Mouse (Mus musculus): ENCODE data around the gene Txndc5. TPM values are rescaled to one million over a fixed set of nuclear protein-coding genes. Genes with fewer than 3 reads are reported as not detected.

Gene Txndc5
- polyA plus RNA-seq, 1 experiment from 2014 or later = 275 TPM

- Histone ChIP-seq H3K9me3 (ENCODE audit: control insufficient read depth, low read length) (no peaks in the 10 kb centered on the region), H3K4me3 (ENCODE audit: low read depth, low read length) (no peak overlapping the region), H3K36me3 (ENCODE audit: control insufficient read depth, insufficient read depth, low read length) (no peaks in the 10 kb centered on the region), H3K27me3 (replicated peaks; ENCODE audit: control insufficient read depth, insufficient read depth, low read length) (no peaks in the 10 kb centered on the region; the same call in 1 of the 2 replicates), H3K4me1 (replicated peaks; ENCODE audit: control insufficient read depth, insufficient read depth, low read length) (peaks cover 15% of the 10 kb centered on the region), H3K4me2 (ENCODE audit: low read length) (no peak overlapping the region), H3K27ac (ENCODE audit: low read depth) (no peak overlapping the region), H3K9ac (ENCODE audit: low read length) (no peak overlapping the region)
- DNase-seq (ENCODE audit: low spot score) (no peak), ATAC-seq (replicated peaks; ENCODE audit: low FRiP score, low TSS enrichment, low read depth) (no peak)
- 88% methylated on average over 4 of the region's 4 CpGs for WGBS
Observed at GRCm38 (mm10) chr13:38531498-38531897, 2.9 kb upstream of the Txndc5 start.

GRCm38 (mm10) chr13:38529576-38529975, 952 bp upstream of the Txndc5 start:
- ATAC-seq (replicated peaks; ENCODE audit: low FRiP score, low TSS enrichment, low read depth) (no peak), DNase-seq (ENCODE audit: low spot score) (no peak)
- 88% methylated on average over 6 of the region's 6 CpGs for WGBS
- Histone ChIP-seq H3K4me3 (ENCODE audit: low read depth, low read length) (no peak overlapping the region), H3K4me2 (ENCODE audit: low read length) (no peak overlapping the region), H3K27ac (ENCODE audit: low read depth) (no peak overlapping the region), H3K27me3 (replicated peaks; ENCODE audit: control insufficient read depth, insufficient read depth, low read length) (no peaks in the 10 kb centered on the region; the same call in 1 of the 2 replicates), H3K4me1 (replicated peaks; ENCODE audit: control insufficient read depth, insufficient read depth, low read length) (peaks cover 28% of the 10 kb centered on the region), H3K9me3 (ENCODE audit: control insufficient read depth, low read length) (no peaks in the 10 kb centered on the region), H3K36me3 (ENCODE audit: control insufficient read depth, insufficient read depth, low read length) (no peaks in the 10 kb centered on the region), H3K9ac (ENCODE audit: low read length) (no peak overlapping the region)

- DNase-seq (ENCODE audit: low spot score) (peak; percentile 95), ATAC-seq (replicated peaks; ENCODE audit: low FRiP score, low TSS enrichment, low read depth) (peak; percentile 93)
- peak overlapping the region; percentile 80 for H3K4me2 ChIP-seq (ENCODE audit: low read length)
- H3K4me1 ChIP-seq (replicated peaks; ENCODE audit: control insufficient read depth, insufficient read depth, low read length) = peaks cover 25% of the 10 kb centered on the region
- H3K9me3 ChIP-seq (ENCODE audit: control insufficient read depth, low read length) = no peaks in the 10 kb centered on the region
- H3K36me3 ChIP-seq (ENCODE audit: control insufficient read depth, insufficient read depth, low read length) = peaks cover 4% of the 10 kb centered on the region
- H3K27me3 ChIP-seq (replicated peaks; ENCODE audit: control insufficient read depth, insufficient read depth, low read length) = no peaks in the 10 kb centered on the region
- peak overlapping the region; percentile 95 for H3K27ac ChIP-seq (ENCODE audit: low read depth)
- peak overlapping the region; percentile 90 for H3K9ac ChIP-seq (ENCODE audit: low read length)
- under 1% methylated on average over 60 of the region's 87 CpGs for WGBS
- H3K4me3 ChIP-seq (ENCODE audit: low read depth, low read length) = peak overlapping the region; percentile 88
Observed at GRCm38 (mm10) chr13:38527797-38528650, 600 bp downstream of the Txndc5 start.

- peak overlapping the region; percentile 95 for H3K27ac ChIP-seq (ENCODE audit: low read depth)
- ATAC-seq (replicated peaks; ENCODE audit: low FRiP score, low TSS enrichment, low read depth) = peak; percentile 14; the same call in 1 of the 2 replicates
- DNase-seq (ENCODE audit: low spot score) = peak; percentile 54
- peak overlapping the region; percentile 88 for H3K4me3 ChIP-seq (ENCODE audit: low read depth, low read length)
- no peaks in the 10 kb centered on the region for H3K9me3 ChIP-seq (ENCODE audit: control insufficient read depth, low read length)
- H3K4me1 ChIP-seq (replicated peaks; ENCODE audit: control insufficient read depth, insufficient read depth, low read length) = peaks cover 25% of the 10 kb centered on the region
- H3K4me2 ChIP-seq (ENCODE audit: low read length) = peak overlapping the region; percentile 80
- H3K27me3 ChIP-seq (replicated peaks; ENCODE audit: control insufficient read depth, insufficient read depth, low read length) = no peaks in the 10 kb centered on the region
- 6% methylated on average over 15 of the region's 15 CpGs for WGBS
- H3K36me3 ChIP-seq (ENCODE audit: control insufficient read depth, insufficient read depth, low read length) = peaks cover 12% of the 10 kb centered on the region
- peak overlapping the region; percentile 90 for H3K9ac ChIP-seq (ENCODE audit: low read length)
Observed at GRCm38 (mm10) chr13:38527041-38527796, 1.4 kb downstream of the Txndc5 start.

- Histone ChIP-seq H3K4me3 (ENCODE audit: low read depth, low read length) (no peak overlapping the region), H3K4me1 (replicated peaks; ENCODE audit: control insufficient read depth, insufficient read depth, low read length) (peaks cover 25% of the 10 kb centered on the region), H3K9ac (ENCODE audit: low read length) (no peak overlapping the region), H3K9me3 (ENCODE audit: control insufficient read depth, low read length) (no peaks in the 10 kb centered on the region), H3K4me2 (ENCODE audit: low read length) (peak overlapping the region; percentile 80), H3K36me3 (ENCODE audit: control insufficient read depth, insufficient read depth, low read length) (peaks cover 23% of the 10 kb centered on the region), H3K27me3 (replicated peaks; ENCODE audit: control insufficient read depth, insufficient read depth, low read length) (no peaks in the 10 kb centered on the region), H3K27ac (ENCODE audit: low read depth) (no peak overlapping the region)
- no peak for DNase-seq (ENCODE audit: low spot score)
- WGBS = 78% methylated on average over 2 of the region's 2 CpGs
- no peak for ATAC-seq (replicated peaks; ENCODE audit: low FRiP score, low TSS enrichment, low read depth)
Observed at GRCm38 (mm10) chr13:38526116-38526515, 2.5 kb downstream of the Txndc5 start.

GRCm38 (mm10) chr13:38525261-38525660, 3.4 kb downstream of the Txndc5 start:
- no peak for DNase-seq (ENCODE audit: low spot score)
- no peaks in the 10 kb centered on the region for H3K9me3 ChIP-seq (ENCODE audit: control insufficient read depth, low read length)
- ATAC-seq (replicated peaks; ENCODE audit: low FRiP score, low TSS enrichment, low read depth) = no peak
- no peak overlapping the region for H3K4me3 ChIP-seq (ENCODE audit: low read depth, low read length)
- peaks cover 31% of the 10 kb centered on the region for H3K36me3 ChIP-seq (ENCODE audit: control insufficient read depth, insufficient read depth, low read length)
- WGBS = 78% methylated on average over 3 of the region's 3 CpGs
- no peak overlapping the region for H3K9ac ChIP-seq (ENCODE audit: low read length)
- H3K4me1 ChIP-seq (replicated peaks; ENCODE audit: control insufficient read depth, insufficient read depth, low read length) = peaks cover 25% of the 10 kb centered on the region
- no peaks in the 10 kb centered on the region for H3K27me3 ChIP-seq (replicated peaks; ENCODE audit: control insufficient read depth, insufficient read depth, low read length)
- no peak overlapping the region for H3K27ac ChIP-seq (ENCODE audit: low read depth)
- H3K4me2 ChIP-seq (ENCODE audit: low read length) = no peak overlapping the region

- Histone ChIP-seq H3K9me3 (ENCODE audit: control insufficient read depth, low read length) (no peaks in the 10 kb centered on the region), H3K4me2 (ENCODE audit: low read length) (no peak overlapping the region), H3K9ac (ENCODE audit: low read length) (no peak overlapping the region), H3K27me3 (replicated peaks; ENCODE audit: control insufficient read depth, insufficient read depth, low read length) (no peaks in the 10 kb centered on the region), H3K36me3 (ENCODE audit: control insufficient read depth, insufficient read depth, low read length) (peaks cover 51% of the 10 kb centered on the region), H3K27ac (ENCODE audit: low read depth) (no peak overlapping the region), H3K4me1 (replicated peaks; ENCODE audit: control insufficient read depth, insufficient read depth, low read length) (peaks cover 21% of the 10 kb centered on the region), H3K4me3 (ENCODE audit: low read depth, low read length) (no peak overlapping the region)
- 94% methylated on average over 11 of the region's 11 CpGs for WGBS
- no peak for DNase-seq (ENCODE audit: low spot score)
- no peak for ATAC-seq (replicated peaks; ENCODE audit: low FRiP score, low TSS enrichment, low read depth)
Observed at GRCm38 (mm10) chr13:38523231-38523630, 5.4 kb downstream of the Txndc5 start.

- H3K9ac ChIP-seq (ENCODE audit: low read length) = no peak overlapping the region
- WGBS = 78% methylated on average over 4 of the region's 4 CpGs
- no peak overlapping the region for H3K27ac ChIP-seq (ENCODE audit: low read depth)
- no peaks in the 10 kb centered on the region for H3K27me3 ChIP-seq (replicated peaks; ENCODE audit: control insufficient read depth, insufficient read depth, low read length)
- no peak overlapping the region for H3K4me2 ChIP-seq (ENCODE audit: low read length)
- peaks cover 20% of the 10 kb centered on the region for H3K4me1 ChIP-seq (replicated peaks; ENCODE audit: control insufficient read depth, insufficient read depth, low read length)
- ATAC-seq (replicated peaks; ENCODE audit: low FRiP score, low TSS enrichment, low read depth) (no peak), DNase-seq (ENCODE audit: low spot score) (no peak)
- H3K36me3 ChIP-seq (ENCODE audit: control insufficient read depth, insufficient read depth, low read length) = peaks cover 62% of the 10 kb centered on the region
- no peaks in the 10 kb centered on the region for H3K9me3 ChIP-seq (ENCODE audit: control insufficient read depth, low read length)
- no peak overlapping the region for H3K4me3 ChIP-seq (ENCODE audit: low read depth, low read length)
Observed at GRCm38 (mm10) chr13:38522056-38522654, 6.5 kb downstream of the Txndc5 start.

Measured in intestine, embryonic 14.5 days (tissue).